Mouse (Mus musculus) heart, postnatal 0 days (tissue): Measurements from ENCODE around the gene Chn2. TPM values are rescaled to one million over a fixed set of nuclear protein-coding genes. Genes with fewer than 3 reads are reported as not detected.

Source experiments
- ATAC-seq: fragments of 200-750 bp; cut with Nextera tagmentation; 2 replicates; pipeline ENCODE4 v1.8.0; 2017; ENCODE audit warnings: low read depth, moderate number of reproducible peaks, moderate library complexity; ENCODE audit not compliant: insufficient read depth
- DNase-seq: peaks from one replicate; pipeline ENCODE4 v3.0.0-alpha.2; 2016; ENCODE audit warnings: low spot score
- H3K27ac ChIP-seq: fragments of 300-500 bp; sonication (generic); 2 replicates; pipeline ENCODE4 v1.5.1; 2014; ENCODE audit warnings: low read depth, mild to moderate bottlenecking
- H3K27me3 ChIP-seq: fragments of 300-500 bp; sonication (generic); 2 replicates; pipeline ENCODE4 v1.6.1; 2014; ENCODE audit warnings: low read length, mixed read lengths; ENCODE audit not compliant: control insufficient read depth, insufficient read depth
- H3K36me3 ChIP-seq: fragments of 300-500 bp; sonication (generic); replicated peaks from 2 replicates; pipeline ENCODE4 v1.6.1; 2014; ENCODE audit warnings: low read length, mixed read lengths; ENCODE audit not compliant: control insufficient read depth, insufficient read depth
- H3K4me1 ChIP-seq: fragments of 300-500 bp; sonication (generic); 2 replicates; pipeline ENCODE4 v1.6.1; 2014; ENCODE audit warnings: antibody characterized with exemption; ENCODE audit not compliant: control insufficient read depth, insufficient read depth
- H3K4me2 ChIP-seq: fragments of 300-500 bp; sonication (generic); 2 replicates; pipeline ENCODE4 v1.6.1; 2014; ENCODE audit warnings: low read depth, mild to moderate bottlenecking, low read length, moderate library complexity
- H3K4me3 ChIP-seq: fragments of 300-500 bp; sonication (generic); 2 replicates; pipeline ENCODE4 v1.5.1; 2014; ENCODE audit warnings: low read depth, low read length
- H3K9ac ChIP-seq: fragments of 300-500 bp; sonication (generic); replicated peaks from 2 replicates; pipeline ENCODE4 v1.6.1; 2014; ENCODE audit warnings: low read depth, low read length, mixed read lengths
- H3K9me3 ChIP-seq: fragments of 300-500 bp; sonication (generic); replicated peaks from 2 replicates; pipeline ENCODE4 v1.6.1; 2016; ENCODE audit warnings: low read length; ENCODE audit not compliant: control insufficient read depth
- CTCF ChIP-seq: IDR thresholded peaks from 2 replicates; pipeline ENCODE4 v1.5.1; 2016; ENCODE audit warnings: antibody characterized with exemption, control low read depth, low read depth
- EP300 ChIP-seq: IDR thresholded peaks from 2 replicates; pipeline ENCODE4 v1.6.1; 2016; ENCODE audit warnings: antibody characterized with exemption, low read depth
- WGBS: fragments of 180-500 bp; shearing (Covaris S2); extraction: QIAGEN DNeasy Blood & Tissue Kit; methylation state at CpG from one replicate; pipeline ENCODE4 v1.1.7; 2014; 5-methylcytosine and 5-hydroxymethylcytosine counted together
- polyA plus RNA-seq: library from polyadenylated mRNA; unstranded; fragments of >200 nt; fragmentation: Nextera tagmentation; extraction: Ambion mirVana; gene quantifications from 2 replicates; pipeline ENCODE4 v1.2.1, GENCODE M21; 2015
- total RNA-seq: library from RNA; depleted of rRNA; stranded (reverse); fragments of >200 nt; gene quantifications from 2 replicates; pipeline ENCODE4 v1.2.3, GENCODE M21; 2014; ENCODE audit warnings: low replicate concordance

Gene Chn2
- total and polyA plus RNA-seq, 2 experiments from 2014 or later: 2.0 to 12.2 TPM

DNA sequence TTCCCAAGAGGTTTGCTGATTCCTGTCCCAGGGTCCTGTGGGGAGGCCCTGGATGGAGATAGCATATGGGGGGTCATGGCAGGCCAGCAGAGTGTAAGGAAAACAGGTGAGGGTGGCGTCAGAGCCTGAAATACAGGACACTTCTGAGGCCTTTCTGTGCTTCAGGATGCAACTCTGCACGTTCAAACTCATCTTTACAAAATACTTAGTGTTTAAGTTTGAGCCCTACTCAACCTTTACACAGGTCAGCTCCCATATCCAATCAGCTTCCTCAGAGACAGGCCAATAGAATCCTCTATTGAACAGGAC is 104.3 kb downstream of the Chn2 start:
- Histone ChIP-seq H3K4me3 (no peak overlapping the region), H3K4me1 (no peaks in the 10 kb centered on the region), H3K27me3 (no peaks in the 10 kb centered on the region), H3K9ac (no peak overlapping the region), H3K27ac (no peak overlapping the region), H3K9me3 (no peaks in the 10 kb centered on the region), H3K36me3 (no peaks in the 10 kb centered on the region), H3K4me2 (no peak overlapping the region)
- WGBS: 81% methylated on average over 2 of the region's 2 CpGs
- DNase-seq (no peak), ATAC-seq (no peak)
- TF ChIP-seq CTCF (no peak), EP300 (no peak)

DNA sequence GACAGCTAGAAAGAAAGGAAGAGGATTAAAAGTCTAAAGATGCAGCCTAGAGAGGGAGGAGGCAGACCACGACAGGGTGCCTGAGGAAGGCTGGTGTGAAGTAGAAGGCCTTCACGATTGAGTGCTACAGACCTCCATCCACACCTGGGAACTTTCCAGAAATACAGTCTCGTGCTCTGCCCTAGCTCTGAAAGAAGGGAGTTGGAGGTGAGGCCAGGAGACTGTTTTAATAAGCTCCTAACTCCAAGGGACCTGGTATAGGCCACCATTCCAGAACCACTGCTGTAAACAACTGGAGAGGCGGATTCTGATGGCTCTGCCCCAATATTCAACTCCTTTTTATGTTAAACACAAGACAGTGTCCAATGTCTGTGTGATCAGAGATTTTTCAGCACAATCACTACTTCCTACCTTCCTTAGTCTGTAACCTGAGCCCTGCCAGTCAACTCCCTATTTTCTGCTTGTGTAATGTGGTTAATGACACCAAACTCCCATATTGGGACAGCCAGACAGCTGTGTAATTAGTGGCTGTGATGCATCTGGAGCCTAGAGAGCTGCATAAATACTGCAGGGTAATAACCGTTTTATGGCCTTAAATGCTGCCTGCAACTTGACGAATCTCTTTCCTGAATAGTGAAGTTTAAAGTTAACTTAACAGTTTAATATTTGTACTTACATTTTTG is 109.6 kb downstream of the Chn2 start:
- no peak overlapping the region for H3K27ac ChIP-seq
- no peak for ATAC-seq
- no peak for TF ChIP-seq CTCF
- TF ChIP-seq EP300: no peak
- WGBS: 75% methylated on average over 6 of the region's 6 CpGs
- H3K4me1 ChIP-seq: no peaks in the 10 kb centered on the region
- no peaks in the 10 kb centered on the region for H3K27me3 ChIP-seq
- no peak overlapping the region for H3K9ac ChIP-seq
- H3K36me3 ChIP-seq: no peaks in the 10 kb centered on the region
- no peak overlapping the region for H3K4me2 ChIP-seq
- no peak for DNase-seq
- no peak overlapping the region for H3K4me3 ChIP-seq
- H3K9me3 ChIP-seq: no peaks in the 10 kb centered on the region

DNA sequence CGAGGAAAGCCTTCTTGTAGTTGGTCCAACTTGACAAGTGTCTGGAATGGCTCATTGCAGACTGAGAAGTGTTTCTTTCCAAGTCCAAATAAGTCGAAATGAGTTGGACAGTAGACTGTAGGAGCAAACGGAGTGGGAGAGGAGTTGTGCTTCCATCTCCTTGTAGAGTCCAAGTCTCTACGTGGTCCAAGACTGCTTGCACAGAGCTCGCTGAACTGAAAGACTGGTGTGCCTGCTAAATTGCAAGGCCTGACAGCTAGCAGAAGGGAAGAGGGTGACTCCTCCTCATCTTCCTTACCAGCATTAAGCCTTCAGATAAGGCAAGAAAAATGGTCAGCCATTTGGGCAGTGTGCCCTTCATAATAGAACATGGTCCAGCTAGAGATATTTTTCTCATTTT is 111.5 kb downstream of the Chn2 start:
- H3K27me3 ChIP-seq: no peaks in the 10 kb centered on the region
- H3K9me3 ChIP-seq: no peaks in the 10 kb centered on the region
- WGBS: 46% methylated on average over 5 of the region's 5 CpGs
- no peaks in the 10 kb centered on the region for H3K4me1 ChIP-seq
- DNase-seq: no peak
- no peak overlapping the region for H3K9ac ChIP-seq
- no peak overlapping the region for H3K27ac ChIP-seq
- H3K36me3 ChIP-seq: no peaks in the 10 kb centered on the region
- TF ChIP-seq EP300 (no peak), CTCF (no peak)
- H3K4me3 ChIP-seq: no peak overlapping the region
- H3K4me2 ChIP-seq: no peak overlapping the region
- ATAC-seq: no peak

DNA sequence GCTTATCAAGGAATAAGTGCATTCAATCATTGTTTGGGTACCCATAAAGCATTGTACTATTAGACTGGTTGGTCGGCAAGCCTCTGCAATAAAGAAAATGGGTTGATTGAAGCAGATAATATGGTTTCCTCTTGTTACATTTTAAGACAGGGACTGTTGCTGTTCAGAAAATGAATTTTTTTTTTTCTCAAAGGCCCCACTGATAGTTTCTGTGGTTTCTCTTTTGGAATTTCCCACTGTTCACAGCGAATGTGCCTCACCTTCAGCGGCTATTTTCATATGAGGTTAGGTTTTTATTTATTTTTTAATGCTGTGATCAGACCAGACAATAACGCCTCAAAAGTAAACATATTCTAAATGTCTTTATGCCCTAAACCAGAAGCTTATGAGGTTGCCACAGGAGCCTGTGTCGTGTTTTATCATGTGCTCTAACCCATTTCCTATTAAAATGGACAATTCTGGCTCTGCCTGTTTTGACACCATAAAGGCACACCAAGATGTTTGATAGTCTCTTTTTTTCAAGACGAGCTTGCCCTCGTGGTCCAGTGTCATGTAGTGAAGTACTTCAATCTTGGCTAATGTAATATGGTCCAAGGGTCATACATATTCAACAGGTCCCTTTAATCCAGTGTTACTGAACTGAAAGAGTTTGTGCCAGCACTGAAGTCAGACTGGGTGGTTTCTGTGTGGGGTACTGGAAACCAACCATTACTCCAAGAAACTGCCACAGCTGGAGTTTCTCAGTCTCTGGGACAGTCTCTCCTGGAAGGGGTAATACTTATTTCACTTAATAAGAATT is 112.3 kb downstream of the Chn2 start:
- Histone ChIP-seq H3K27ac (no peak overlapping the region), H3K27me3 (no peaks in the 10 kb centered on the region), H3K4me1 (no peaks in the 10 kb centered on the region), H3K4me2 (no peak overlapping the region), H3K9me3 (no peaks in the 10 kb centered on the region), H3K9ac (no peak overlapping the region), H3K36me3 (no peaks in the 10 kb centered on the region), H3K4me3 (no peak overlapping the region)
- no peak for DNase-seq
- WGBS: 77% methylated on average over 7 of the region's 7 CpGs
- no peak for ATAC-seq
- TF ChIP-seq EP300 (no peak), CTCF (no peak)

DNA sequence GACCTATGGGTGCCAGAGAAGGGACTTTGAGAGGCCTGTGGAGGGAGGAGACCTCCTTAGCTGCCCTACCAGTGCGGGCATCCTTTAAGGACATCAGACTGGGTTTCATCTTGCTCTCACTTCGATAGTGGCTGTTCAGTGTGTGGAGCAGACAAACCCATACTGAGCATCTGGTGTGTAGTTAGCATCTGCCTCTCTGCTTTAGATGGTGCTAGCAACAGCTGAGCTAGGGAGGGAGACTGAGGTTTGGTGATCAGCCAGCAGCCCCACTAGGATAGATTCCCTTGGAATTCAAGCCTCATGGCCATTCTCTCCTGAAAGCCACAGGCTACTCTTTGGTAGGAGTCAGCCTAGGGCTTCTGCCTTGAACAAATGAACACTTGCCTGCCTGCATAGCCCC is 117.7 kb downstream of the Chn2 start:
- Histone ChIP-seq H3K9me3 (no peaks in the 10 kb centered on the region), H3K36me3 (no peaks in the 10 kb centered on the region), H3K4me1 (0 out of 2 replicates have a peak, but pooled peaks cover 5% of the 10 kb centered on the region), H3K27ac (no peak overlapping the region), H3K27me3 (no peaks in the 10 kb centered on the region), H3K4me2 (no peak overlapping the region), H3K9ac (no peak overlapping the region), H3K4me3 (no peak overlapping the region)
- WGBS: 92% methylated on average over 2 of the region's 2 CpGs
- DNase-seq (no peak), ATAC-seq (no peak)
- TF ChIP-seq CTCF (no peak), EP300 (no peak)
